Mouse (Mus musculus) gastrocnemius, postnatal 14 days (tissue): Measurements from ENCODE around the gene Mrpl58. TPM values are rescaled to one million over a fixed set of nuclear protein-coding genes. Genes with fewer than 3 reads are reported as not detected.
A peak's percentile ranks its signal among the peaks of the same experiment; 100 is the strongest.

Experiments used
- DNase-seq: peaks from one replicate; pipeline ENCODE4 v3.0.0; 2021; ENCODE audit warnings: mixed read lengths
- intact Hi-C: fragments of 180-260 bp; cut with DNase I; formaldehyde crosslinking; loops from one replicate; pipeline ENCODE4 v1.15.1; 2025; ENCODE audit warnings: low total_unique reads
- total RNA-seq, 2 experiments: library from RNA; stranded (reverse); gene quantifications; 2 replicates each; pipeline ENCODE4 v1.2.3; 2021

Gene Mrpl58
- total RNA-seq, 2 experiments from 2014 or later: 103 to 107 TPM

DNA sequence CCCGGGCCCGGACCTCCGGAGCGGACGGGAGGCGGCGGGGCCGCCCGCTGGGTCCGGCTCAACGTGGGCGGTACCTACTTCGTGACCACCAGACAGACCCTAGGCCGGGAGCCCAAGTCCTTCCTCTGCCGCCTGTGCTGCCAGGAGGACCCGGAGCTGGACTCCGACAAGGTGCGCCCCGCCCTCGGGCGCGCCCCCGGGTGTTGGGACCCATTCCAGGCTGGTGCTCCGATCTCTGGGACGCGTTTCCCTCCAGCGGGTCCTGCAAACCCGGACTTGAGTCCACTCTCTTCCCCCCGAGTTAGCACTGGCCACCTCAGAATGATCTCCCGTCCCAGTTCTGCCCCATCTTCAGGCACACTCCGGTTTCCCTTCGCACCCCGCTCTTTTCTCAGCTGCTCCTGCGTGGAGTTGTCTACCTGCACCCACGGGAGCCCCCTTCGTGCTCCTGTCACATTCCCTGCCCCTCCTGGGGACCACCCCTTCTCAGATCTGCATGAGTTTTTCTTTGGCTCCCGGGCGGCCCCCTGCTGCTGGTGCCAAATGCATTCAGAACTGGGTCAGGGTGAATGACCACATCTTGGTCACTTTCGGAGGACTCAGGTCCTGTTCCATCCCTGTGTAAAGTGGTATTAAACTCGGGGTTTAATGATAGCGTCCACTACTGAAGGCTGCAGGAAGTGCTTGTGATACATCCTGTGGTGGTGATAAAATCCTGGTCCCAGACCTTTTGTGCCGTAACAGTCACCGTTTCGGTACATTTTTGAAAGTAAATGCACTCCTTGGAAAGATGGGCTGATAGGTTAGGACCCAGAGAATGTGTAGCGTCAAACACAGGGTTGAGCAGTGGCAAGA lies 17.0 kb downstream of the Mrpl58 start:
- DNase-seq: peak; percentile 64
- intact Hi-C loops: no loop called here

DNA sequence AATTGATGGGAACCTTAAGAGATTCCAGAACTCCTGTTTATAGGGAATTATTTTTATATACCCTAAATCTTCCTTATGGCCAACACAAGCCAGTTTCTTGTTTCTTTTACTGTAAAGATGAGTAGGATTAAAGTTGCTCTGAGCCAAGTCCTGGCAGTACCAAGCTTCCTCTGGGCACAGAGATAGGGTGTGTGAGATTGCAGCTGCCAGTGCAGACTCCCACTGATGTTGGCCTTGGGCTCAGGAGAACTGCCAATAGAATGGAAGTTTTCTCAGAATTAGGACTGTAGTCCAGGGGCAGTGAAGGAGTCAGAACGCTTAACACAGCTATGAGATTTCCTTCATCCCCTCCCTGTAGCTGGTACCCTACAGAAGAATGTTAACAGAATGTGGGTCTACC lies 17.8 kb downstream of the Mrpl58 start:
- intact Hi-C loops: no loop called here
- no peak for DNase-seq

DNA sequence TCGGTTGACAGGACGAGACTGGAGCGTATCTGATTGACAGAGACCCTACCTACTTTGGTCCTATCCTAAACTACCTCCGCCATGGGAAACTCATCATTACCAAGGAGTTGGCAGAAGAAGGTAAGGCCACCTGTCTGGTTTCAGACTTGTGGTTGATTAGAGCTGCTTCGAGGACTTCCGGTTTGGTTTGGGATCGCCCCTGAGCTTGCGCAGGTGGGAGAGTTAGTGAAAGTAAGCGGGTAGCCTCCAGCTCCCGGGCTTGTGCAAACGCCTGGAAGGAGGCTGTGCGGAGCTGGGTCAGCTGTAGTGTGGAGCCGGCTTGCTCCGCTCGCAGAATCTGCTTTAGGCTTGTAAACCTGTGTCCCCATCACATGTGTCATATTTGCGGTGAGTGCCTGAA lies 18.4 kb downstream of the Mrpl58 start:
- intact Hi-C loops: no loop called here
- DNase-seq: no peak

DNA sequence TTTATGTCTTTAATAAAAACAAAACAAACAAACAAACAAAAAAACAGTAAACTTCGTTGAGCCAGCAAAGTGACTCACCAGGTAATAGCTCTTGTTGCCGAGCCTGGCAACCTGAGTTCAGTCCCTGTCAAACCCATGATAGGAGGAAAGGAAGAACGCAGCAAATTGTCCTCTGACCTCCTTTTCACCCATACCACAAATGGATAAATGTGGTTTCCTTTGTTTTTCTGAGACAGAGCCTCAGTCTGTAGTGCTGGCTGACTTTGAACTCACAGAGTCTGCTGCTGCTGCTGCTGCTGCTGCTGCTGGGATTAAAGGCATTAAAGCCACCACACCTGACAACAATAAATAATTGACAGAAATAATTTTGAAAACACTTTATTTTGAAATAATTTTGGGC lies 19.5 kb downstream of the Mrpl58 start:
- intact Hi-C loops: no loop called here
- no peak for DNase-seq

DNA sequence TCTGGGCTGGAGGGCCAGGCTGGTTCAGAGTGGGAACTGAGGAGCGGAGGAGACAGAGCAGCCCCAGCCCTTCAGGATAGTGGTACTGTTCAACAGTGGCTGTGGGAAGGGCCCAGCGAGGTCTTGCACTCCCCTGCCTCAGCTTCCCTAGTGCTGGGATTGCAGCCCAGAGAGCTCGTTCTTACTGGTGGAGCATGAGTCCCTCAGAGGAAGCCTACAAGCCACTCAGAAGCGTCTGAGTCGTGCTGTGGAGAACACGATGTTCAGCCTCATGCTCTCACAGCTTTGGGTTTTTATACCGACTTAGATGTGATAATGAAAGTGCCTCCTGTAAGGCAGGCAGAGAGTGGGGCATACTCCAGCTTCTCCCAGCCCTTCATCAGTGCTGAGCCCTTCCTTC lies 21.1 kb downstream of the Mrpl58 start:
- no peak for DNase-seq
- intact Hi-C loops: loop anchor here (5.0 kb wide), 1 partner anchor 67 kb away; no protein-coding TSS in a partner anchor

DNA sequence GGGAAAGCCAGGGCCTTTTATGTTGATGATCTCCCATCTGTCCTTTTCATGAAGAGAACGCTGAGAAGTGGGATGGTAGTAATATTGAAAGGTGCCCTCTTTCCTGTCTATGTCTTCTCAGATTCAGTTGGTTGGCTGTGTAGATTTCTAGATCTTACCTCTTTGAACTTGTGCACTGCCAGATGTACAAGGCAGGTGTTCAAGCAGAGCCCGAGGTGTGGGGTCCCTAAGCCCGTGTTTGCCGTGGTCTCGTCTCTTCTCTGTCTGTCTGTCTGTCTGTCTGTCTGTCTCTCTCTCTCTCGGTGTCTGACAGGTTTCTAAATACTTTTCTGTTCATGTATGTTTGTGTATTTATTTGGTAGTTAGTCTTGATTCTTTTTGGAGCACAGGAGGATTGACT lies 22.1 kb downstream of the Mrpl58 start:
- intact Hi-C loops: loop anchor here (5.0 kb wide), 1 partner anchor 68 kb away; no protein-coding TSS in a partner anchor

GRCm38 (mm10) chr11:115427482-115428331 lies 24.2 kb downstream of the Mrpl58 start:
- peak; percentile 68 for DNase-seq
- intact Hi-C loops: loop anchor here (5.0 kb wide), 1 partner anchor 70 kb away; no protein-coding TSS in a partner anchor

More for the DNA sequence above, 22.1 kb downstream of the Mrpl58 start:
- DNase-seq: no peak

DNA sequence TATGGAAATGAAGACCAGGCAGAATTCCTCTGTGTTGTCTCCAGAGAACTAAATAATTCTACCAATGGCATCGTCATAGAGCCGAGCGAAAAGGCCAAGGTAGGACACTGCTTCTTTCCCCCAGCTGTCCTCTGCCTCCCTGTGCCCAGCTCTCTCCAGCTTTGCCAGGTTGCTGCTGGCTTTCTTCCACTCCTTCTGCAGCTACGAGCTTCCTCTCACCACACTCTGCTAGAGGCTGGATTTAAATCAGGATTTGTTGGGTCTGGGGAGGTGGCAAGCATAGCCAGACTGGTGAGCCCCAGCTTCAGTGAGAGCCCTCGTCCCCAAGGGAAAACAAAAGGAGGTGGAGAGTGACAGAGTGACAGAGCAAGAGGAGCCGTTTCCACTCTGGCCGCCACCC lies 25.8 kb downstream of the Mrpl58 start:
- intact Hi-C loops: loop anchor here (5.0 kb wide), 1 partner anchor 72 kb away; no protein-coding TSS in a partner anchor
- DNase-seq: no peak

DNA sequence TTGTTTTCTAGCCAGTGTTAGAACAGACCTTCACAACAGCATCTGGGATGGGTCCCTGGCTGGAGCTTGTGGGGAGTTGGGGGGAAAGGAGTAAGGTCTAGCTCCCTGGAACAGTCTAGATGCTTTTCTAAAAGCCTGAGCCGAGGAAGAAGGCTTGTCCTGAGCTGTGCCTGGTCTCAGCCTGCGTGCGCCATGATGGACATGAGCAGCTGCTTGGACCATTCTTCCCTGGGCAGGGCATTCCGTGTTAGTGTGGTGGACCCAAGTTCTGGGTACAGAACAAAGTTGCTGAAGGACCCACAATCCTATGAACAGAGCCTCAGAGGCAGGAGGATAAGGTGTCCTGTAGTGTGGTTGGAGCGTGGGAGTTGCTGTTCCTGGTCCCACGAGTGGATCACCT lies 27.0 kb downstream of the Mrpl58 start:
- intact Hi-C loops: no loop called here
- no peak for DNase-seq

DNA sequence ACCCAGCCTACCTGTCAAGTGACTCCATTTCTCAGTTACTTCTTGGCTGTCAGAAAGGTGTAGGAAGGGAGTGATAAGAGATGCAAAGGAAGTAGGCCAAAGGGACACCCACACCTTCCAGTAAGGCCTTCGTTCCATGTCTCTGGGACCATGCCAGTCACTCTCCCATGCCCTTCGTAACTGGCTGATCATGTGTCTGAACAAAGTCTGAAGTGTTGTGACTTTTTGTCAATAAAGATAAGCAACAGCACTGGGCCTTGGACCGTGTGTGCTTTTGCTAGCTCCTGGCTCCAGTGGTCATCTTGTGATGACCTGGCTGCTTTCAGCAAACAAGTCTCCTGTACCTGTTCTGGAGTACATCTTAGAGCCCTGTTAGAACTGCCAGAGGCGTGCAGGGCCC lies 29.3 kb downstream of the Mrpl58 start:
- intact Hi-C loops: no loop called here
- DNase-seq: no peak

GRCm38 (mm10) chr11:115433342-115433741 lies 29.8 kb downstream of the Mrpl58 start:
- DNase-seq: no peak
- intact Hi-C loops: no loop called here

- peak; percentile 41 for DNase-seq
- intact Hi-C loops: no loop called here
Measured at GRCm38 (mm10) chr11:115435596-115436337, 32.2 kb downstream of the Mrpl58 start.

DNA sequence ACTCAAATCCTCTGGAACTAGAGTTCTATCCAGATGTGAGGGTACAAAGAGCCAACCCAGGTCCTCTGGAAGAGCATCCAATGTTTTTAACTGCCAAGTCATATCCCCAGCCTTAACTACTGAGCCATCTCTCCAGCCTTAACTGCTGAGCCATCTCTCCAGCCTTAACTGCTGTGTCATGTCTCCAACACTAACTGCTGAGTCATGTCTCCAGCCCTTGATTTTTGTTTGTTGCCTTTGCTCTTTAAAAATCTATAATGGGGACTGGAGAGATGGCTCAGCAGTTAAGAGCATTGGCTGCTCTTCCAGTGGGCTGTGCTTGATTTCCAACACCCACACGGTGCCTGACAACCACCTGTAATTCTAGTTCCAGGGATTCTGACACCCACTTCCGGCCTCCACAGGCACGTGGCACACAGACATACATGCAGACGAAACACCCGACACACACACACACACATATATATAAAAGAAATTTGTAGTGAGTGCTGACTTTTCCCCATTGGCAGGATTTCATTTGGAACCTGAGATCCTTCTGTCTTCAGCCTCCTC lies 34.1 kb downstream of the Mrpl58 start:
- intact Hi-C loops: no loop called here

DNA sequence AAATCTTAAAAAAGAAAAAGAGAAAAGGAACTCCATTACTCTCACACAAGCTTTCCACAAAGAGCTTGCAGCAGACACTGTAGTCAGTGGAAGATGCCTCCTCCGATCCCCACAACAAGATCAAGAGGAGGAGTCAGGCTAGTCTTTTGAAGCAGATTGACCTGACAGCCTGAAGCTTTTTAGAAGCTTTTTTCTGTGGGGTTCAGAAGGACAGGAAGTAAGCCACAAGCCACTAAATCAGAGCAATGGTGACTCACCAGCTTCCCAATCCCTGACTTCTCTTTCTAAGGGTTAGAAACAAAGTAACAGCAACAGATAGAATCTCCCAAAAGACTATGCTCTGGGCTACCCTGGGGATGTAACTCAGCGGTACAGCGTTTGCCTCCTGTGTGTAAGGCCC lies 35.8 kb downstream of the Mrpl58 start:
- no peak for DNase-seq
- intact Hi-C loops: no loop called here

More for the DNA sequence above, 34.1 kb downstream of the Mrpl58 start:
- no peak for DNase-seq

- intact Hi-C loops: no loop called here
- DNase-seq: no peak
Measured at GRCm38 (mm10) chr11:115439906-115440595, 36.5 kb downstream of the Mrpl58 start, which contains the start of gene Trim80. Gene Trim80 (plus strand): TSS chr11:115440545.

- intact Hi-C loops: no loop called here
- no peak for DNase-seq
Measured at GRCm38 (mm10) chr11:115441417-115441816, 37.9 kb downstream of the Mrpl58 start.

- DNase-seq: no peak
- intact Hi-C loops: no loop called here
Measured at GRCm38 (mm10) chr11:115446906-115447305, 43.4 kb downstream of the Mrpl58 start.

DNA sequence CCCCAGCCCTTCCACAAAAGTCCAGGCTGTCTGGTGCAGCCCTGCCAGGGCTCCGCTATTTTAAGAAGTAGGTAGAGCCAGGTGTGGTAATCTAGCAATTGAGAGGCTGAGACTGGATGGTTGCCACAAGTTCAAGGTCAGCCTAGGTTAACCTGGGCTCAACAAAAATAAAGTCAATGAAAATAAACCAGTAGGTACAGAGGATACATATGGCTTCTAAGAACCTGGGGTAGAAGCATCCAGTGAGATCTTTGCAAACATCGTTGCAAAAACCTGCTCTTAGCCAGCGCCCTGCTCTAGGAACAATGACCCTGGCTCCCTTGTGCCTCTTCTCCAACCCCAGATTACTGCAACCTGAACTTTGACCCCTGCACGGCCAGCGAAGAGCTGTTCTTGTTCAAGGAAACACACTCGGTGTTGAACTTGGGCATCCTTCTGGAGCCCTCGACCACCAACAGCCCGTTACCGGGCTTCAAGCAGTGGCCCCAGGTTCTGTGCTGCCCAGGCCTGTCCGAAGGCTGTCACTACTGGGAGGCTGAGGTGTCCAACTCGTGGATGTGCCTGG lies 43.9 kb downstream of the Mrpl58 start:
- intact Hi-C loops: no loop called here
- no peak for DNase-seq
